Mouse (Mus musculus) bone marrow, adult 2 months (tissue): ENCODE results near the gene Trim38. TPM values are rescaled to one million over a fixed set of nuclear protein-coding genes. Genes with fewer than 3 reads are reported as not detected.
A peak's percentile ranks its signal among the peaks of the same experiment; 100 is the strongest.
"Not testable (repeated sequence)": the region's sequence is repeated elsewhere in the genome, so short reads cannot be mapped to it uniquely, and the experiment has no call there.

ENCODE experiments used
- H3K27ac ChIP-seq: fragments of 200-500 bp; 2 replicates; pipeline ENCODE4 v1.5.1; 2012; ENCODE audit warnings: low read depth, mild to moderate bottlenecking, control low read depth, inconsistent platforms, low read length; ENCODE audit not compliant: control insufficient read depth, poor library complexity, insufficient read depth
- H3K4me1 ChIP-seq: fragments of 200-500 bp; 2 replicates; pipeline ENCODE4 v1.6.1; 2011; ENCODE audit warnings: low read length; ENCODE audit not compliant: control insufficient read depth, insufficient read depth
- H3K4me3 ChIP-seq: fragments of 200-500 bp; replicated peaks from 2 replicates; pipeline ENCODE3; 2011; ENCODE audit warnings: mild to moderate bottlenecking, low read depth, low read length, control low read depth; ENCODE audit not compliant: control insufficient read depth
- CTCF ChIP-seq: fragments of 200-500 bp; IDR thresholded peaks from 2 replicates; pipeline ENCODE4 v1.5.1; 2011; ENCODE audit warnings: low read length, control low read depth; ENCODE audit not compliant: control insufficient read depth, insufficient read depth
- POLR2A ChIP-seq: fragments of 200-500 bp; IDR thresholded peaks from 2 replicates; pipeline ENCODE4 v1.6.1; 2011; ENCODE audit warnings: low read depth, mild to moderate bottlenecking, control low read depth, low read length, borderline replicate concordance; ENCODE audit not compliant: control insufficient read depth
- WGBS: fragments of 180-500 bp; shearing (Covaris S2); methylation state at CpG from one replicate; pipeline ENCODE4 v1.1.7; 2018; 5-methylcytosine and 5-hydroxymethylcytosine counted together
- polyA plus RNA-seq: library from polyadenylated mRNA; stranded (reverse); fragments of >200 nt; gene quantifications from 2 replicates; pipeline ENCODE4 v1.2.4, GENCODE M21; 2011; ENCODE audit warnings: low replicate concordance; ENCODE audit not compliant: missing spikeins, insufficient read depth, insufficient read length

Gene Trim38
- polyA plus RNA-seq = not detected in 2 replicates

DNA sequence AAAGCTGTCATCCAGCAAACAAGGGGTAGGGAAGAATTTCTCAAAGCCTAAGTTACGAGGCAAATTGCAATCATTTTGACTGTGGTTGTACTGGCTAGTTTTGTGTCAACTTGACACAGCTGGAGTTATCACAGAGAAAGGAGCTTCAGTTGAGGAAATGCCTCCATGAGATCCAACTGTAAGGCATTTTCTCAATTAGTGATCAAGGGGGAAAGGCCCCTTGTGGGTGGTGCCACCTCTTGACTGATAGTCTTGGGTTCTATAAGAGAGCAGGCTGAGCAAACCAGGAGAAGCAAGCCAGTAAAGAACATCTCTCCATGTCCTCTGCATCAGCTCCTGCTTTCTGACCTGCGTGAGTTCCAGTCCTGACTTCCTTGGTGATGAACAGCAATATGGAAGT is at the start of gene Trim38:
Trim38 (plus strand) TSS at position 301 of the 400 bp plus-strand sequence.
- peak within 1 kb of the TSS; percentile 64; the same call in 1 of the 2 replicates for H3K27ac ChIP-seq
- H3K4me3 ChIP-seq, H3K4me1 ChIP-seq: not testable (repeated sequence)
- 65% methylated on average over 2 of the region's 2 CpGs for WGBS

DNA sequence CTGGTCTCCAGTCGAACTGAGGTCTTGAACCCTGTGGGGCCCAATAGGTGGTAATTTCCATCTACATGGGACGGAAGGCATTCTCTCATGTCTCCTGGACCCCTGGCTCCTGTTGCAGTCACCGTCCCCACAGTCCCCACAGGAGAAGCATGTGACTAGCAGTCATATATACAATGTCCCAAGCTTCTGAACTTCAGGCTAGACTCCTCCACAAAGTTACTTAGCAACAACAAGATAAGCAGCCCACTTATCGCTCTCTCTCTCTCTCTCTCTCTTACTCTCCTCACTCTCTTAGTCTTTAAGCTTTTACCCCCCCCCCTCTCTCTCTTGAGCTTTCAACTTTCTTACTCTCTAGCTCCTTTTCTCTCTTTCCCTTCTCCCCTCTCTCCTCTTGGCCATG is 45.5 kb upstream of the Trim38 start:
- Histone ChIP-seq H3K27ac (no peak overlapping the region), H3K4me1 (peaks cover 4% of the 10 kb centered on the region; the same call in 1 of the 2 replicates), H3K4me3 (no peak overlapping the region)
- WGBS = 74% methylated on average over 4 of the region's 4 CpGs
- no peak for TF ChIP-seq CTCF
- no peak for TF ChIP-seq POLR2A

DNA sequence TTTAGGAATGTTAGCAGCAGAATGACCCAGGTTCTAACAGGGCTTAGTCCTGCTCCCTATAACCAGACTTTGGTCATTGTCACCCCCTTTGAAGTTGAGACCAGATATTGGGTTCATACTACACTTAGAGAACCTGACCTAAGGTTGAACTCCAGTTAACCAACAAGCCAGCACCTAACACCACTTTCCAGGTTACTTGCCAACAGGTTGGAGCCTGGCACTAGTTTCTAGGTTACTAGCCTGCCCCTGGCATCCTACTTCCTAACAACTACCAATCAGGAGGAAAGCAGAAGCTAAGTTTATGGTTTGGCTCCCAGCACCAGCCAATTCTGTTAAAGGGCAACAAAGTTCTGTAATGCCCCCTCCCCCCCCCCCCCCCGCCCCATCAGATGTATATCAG is 44.5 kb upstream of the Trim38 start:
- no peak for TF ChIP-seq CTCF
- TF ChIP-seq POLR2A = no peak
- no peak overlapping the region for H3K4me3 ChIP-seq
- no peak overlapping the region for H3K27ac ChIP-seq
- peaks cover 6% of the 10 kb centered on the region; the same call in 1 of the 2 replicates for H3K4me1 ChIP-seq
- 40% methylated on average over 1 of the region's 1 CpGs for WGBS

DNA sequence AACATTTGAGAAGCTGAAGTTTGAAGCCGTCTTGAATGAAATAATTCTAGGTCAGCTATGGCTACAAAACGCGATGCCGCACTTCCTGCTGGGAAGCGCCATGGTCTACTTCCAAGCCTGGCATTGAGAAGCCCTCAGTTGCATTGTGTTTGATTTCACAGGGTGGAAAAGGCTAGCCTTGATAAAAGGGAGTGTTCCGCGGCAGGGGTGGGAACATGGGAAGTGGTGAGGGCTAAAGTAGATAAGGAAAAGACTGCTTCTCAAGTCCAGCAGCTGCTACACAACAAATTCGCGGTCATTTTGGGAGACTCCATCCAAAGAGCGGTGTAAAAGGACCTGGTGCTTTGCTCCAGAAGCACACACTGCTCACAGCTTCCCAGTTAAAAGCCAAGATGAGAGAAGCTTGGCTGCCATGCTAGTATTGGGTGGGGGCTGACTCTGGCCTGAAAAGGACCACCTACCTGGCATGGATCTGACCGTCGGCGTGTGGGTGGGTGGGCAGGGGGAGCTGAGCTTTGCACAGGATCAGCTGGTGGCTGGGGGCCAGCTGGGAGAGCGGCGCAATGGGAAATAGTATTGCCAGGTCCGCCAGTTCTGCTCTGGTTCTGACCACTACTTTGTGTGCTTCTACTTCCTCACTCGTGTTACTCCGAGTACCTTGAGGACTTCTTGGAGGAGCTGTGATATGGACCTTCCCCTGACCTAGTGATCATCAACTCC is 41.1 kb upstream of the Trim38 start:
- no peak for TF ChIP-seq CTCF
- no peak for TF ChIP-seq POLR2A
- peaks cover 6% of the 10 kb centered on the region; the same call in 1 of the 2 replicates for H3K4me1 ChIP-seq
- 57% methylated on average over 18 of the region's 18 CpGs for WGBS
- no peak overlapping the region for H3K4me3 ChIP-seq
- H3K27ac ChIP-seq = peak overlapping the region; percentile 65

DNA sequence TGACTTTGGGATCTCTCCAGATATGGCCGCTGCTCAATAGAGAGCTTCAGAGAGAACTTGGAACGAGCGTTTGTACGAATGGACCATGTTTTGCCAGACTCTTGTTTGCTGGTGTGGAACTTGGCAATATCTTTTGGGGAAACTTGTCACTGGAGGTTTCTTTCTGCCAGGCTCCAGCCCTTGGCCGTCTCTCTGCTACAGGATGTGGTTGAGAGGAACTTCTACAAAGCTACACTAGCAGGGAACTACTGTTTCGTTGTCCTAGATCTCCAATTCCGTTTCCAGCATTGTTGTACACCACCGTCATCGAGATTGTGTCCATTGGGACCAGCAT is 40.6 kb upstream of the Trim38 start:
- Histone ChIP-seq H3K27ac (peak overlapping the region; percentile 65), H3K4me3 (no peak overlapping the region), H3K4me1 (peaks cover 6% of the 10 kb centered on the region; the same call in 1 of the 2 replicates)
- 10% methylated on average over 9 of the region's 9 CpGs for WGBS
- TF ChIP-seq POLR2A (no peak), CTCF (no peak)

DNA sequence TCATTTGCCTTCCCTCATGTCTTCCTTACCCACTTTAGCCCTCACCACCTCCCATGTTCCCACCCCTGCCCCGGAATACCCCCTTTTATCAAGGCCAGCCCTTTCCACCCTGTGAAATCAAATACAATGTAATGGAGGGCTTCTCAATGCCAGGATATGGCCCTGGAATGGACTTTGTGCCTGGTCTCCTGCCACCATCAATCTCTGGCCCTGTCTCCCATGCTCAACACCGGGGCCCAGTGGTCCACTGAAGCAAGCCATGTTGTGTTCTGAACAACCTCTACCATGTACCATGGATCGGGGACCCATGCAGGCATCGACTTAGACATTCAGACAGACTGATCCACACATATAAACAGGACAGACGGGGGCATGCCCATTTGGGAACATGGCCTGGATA is 40.0 kb upstream of the Trim38 start:
- Histone ChIP-seq H3K4me1 (peaks cover 6% of the 10 kb centered on the region; the same call in 1 of the 2 replicates), H3K27ac (no peak overlapping the region; the same call in 1 of the 2 replicates), H3K4me3 (no peak overlapping the region)
- TF ChIP-seq POLR2A (no peak), CTCF (no peak)
- WGBS = 87% methylated on average over 5 of the region's 5 CpGs

DNA sequence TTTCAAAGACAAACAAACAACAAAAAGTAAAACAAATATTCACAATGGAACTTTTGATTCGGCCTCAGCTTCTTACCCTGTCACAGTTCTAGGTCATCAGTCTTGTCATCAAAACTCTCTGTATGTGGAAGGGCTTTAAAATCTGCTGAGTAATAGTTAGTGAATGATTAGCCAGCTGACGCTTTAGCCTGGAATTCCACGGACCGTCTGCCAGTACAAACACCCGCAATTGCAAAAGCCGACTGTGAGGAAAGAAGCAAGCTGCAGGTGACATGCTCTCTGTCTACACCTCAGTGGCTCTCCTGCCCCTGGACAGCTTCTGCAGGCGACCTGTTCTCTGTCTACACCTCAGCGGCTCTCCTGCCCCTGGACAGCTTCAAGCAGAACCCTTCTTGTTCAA is 39.2 kb upstream of the Trim38 start:
- no peak for TF ChIP-seq CTCF
- TF ChIP-seq POLR2A = no peak
- WGBS = 56% methylated on average over 8 of the region's 8 CpGs
- H3K4me3 ChIP-seq = no peak overlapping the region
- H3K27ac ChIP-seq = no peak overlapping the region
- H3K4me1 ChIP-seq = peaks cover 6% of the 10 kb centered on the region; the same call in 1 of the 2 replicates

DNA sequence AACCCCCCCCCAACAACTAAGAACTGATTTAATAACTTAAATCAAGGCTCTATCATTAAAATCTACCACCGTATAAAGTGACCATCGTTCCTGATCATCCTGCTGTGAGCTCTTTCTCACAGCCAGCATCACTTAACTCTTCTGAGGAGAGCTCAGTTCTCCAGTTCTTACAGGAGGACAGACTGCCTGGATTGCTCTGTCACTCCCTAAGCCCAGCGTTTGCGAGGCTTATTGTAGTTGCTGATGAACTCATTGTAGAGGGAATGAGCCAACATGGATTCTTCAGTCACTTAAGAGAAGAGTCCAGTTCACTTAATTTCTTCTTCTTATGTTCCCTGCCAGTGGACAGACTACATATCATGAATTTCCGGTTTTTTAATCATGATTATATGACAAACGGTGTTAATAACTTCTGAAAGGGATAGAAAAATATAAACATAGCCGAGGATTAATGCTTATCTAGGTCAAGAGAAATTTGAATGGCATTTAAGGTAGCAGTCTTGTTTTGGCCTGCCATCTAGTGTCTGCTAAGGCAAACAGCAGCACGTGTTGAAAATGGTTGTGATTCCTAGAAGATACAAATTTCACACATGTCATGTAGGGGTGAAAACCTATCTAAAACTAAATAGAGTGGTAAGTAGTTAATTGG is 37.4 kb upstream of the Trim38 start:
- 27% methylated on average over 8 of the region's 8 CpGs for WGBS
- peaks cover 6% of the 10 kb centered on the region; the same call in 1 of the 2 replicates for H3K4me1 ChIP-seq
- H3K4me3 ChIP-seq = no peak overlapping the region
- H3K27ac ChIP-seq = no peak overlapping the region
- no peak for TF ChIP-seq POLR2A
- TF ChIP-seq CTCF = peak; percentile 7; the same call in 1 of the 2 replicates

DNA sequence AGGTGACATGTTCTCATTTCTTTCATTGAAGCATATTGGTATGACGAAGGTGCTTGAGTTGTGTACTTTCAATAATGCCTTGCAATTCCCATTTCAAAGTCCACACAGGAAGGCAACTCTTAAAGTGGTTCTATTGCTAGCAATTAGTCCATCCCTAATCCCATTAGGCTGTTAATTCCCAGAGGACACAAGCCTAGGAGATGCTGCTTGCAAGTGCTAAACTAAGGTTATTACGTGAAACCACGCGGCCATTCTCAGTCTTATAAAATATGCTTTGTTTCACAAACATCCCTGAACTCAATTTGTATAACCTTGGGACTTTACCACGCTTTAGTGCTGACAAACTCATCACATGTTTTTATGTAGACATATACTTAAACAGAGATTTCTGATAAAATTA is 32.6 kb upstream of the Trim38 start:
- Histone ChIP-seq H3K4me1 (no peaks in the 10 kb centered on the region), H3K4me3 (no peak overlapping the region), H3K27ac (no peak overlapping the region)
- TF ChIP-seq CTCF = no peak
- TF ChIP-seq POLR2A = no peak
- 92% methylated on average over 5 of the region's 5 CpGs for WGBS
